Mouse (Mus musculus): ENCODE results near the gene H2-T22.
"Not testable (repeated sequence)": the region's sequence is repeated elsewhere in the genome, so short reads cannot be mapped to it uniquely, and the experiment has no call there.

GRCm38 (mm10) chr17:36082519-36083232 lies 40.1 kb upstream of the H2-T22 start:
- not testable (repeated sequence) for TF ChIP-seq CTCF (IDR thresholded peaks at IDR 0.05; ENCODE audit: low read depth, low read length); POLR2A (IDR thresholded peaks at IDR 0.05; ENCODE audit: borderline replicate concordance, low read depth, low read length)

Measured in bone marrow macrophage, adult 2 months (primary cell).